Mouse (Mus musculus) c-Kit-positive CD71-positive TER-119-positive erythroid progenitor cells, embryonic 14.5 days (primary cell): Measurements from ENCODE around the gene Gm26897.

ENCODE experiments used
- DNase-seq: peaks from one replicate; pipeline ENCODE4 v3.0.0-alpha.2; 2013; ENCODE audit warnings: low spot score

The Gm26897 gene

DNA sequence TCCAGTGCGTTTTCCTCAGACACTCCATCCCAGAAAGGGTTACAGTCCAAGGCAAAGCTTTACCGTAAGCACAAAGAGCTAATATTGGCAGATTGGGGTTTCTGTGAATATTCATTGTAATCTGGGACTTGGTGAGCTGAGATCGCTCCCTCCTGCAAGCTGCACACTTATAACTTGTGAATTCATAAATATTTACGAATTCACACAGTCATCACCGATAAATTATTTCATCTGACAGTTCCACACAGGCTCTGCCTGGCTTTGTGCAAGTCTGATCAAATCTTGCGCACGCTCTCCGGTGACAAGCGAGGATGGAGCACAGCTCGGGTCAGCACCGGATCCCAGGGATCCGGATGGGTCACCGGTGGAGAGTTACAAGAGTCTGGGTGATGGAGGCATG is 16.4 kb downstream of the Gm26897 start:
- DNase-seq, result no peak

DNA sequence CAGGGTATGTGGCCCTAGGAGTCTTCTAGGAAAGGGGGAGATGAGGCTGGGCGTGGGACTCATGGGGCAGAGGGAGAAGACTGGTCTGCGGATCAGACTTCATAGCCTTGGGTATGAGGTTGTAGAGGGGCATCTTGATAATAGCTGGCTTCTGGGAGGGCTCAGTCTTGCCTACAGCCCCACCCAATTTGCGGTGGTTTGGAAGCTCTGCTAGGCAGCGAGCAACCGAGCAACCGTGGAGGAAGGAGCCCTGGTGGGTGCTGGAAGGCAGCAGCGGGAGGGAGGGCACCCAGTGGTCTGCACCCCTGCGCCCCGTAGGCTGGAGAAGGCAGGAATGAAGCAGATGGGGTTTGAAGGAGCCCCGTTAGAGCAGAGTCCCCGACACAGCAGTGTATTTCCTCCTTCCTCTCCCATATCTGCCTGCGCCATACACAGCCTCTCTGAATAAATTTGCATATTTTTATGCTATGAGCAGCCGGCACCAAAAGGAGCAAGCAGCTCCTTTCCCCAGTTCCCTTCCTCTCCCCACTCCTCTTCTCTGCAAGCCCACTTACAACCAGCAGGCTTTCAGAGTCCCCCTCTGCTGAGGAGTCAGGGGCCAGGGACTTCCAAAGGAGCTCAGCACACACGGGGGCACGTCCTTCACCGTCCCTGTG is 20.9 kb downstream of the Gm26897 start:
- DNase-seq, result no peak

DNA sequence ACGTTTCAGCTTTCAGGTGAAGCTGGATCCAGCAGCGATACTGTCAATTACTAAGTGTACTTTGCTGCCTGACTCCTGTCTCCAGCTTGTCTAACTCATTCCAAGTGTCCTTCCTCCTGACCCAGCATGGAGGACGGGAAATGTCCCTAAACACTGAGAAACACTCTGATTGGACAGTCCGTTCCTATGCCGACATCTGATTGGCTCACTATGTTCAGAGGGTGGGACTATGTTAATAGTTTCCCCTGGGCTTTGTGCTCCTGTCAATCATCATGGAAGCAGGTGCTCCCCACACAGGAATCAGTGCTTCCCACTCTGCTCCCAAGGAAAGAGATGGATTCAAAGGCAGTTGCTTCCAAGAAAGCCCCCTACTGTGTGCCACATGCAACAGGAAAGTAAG is 21.6 kb downstream of the Gm26897 start:
- DNase-seq, result no peak

DNA sequence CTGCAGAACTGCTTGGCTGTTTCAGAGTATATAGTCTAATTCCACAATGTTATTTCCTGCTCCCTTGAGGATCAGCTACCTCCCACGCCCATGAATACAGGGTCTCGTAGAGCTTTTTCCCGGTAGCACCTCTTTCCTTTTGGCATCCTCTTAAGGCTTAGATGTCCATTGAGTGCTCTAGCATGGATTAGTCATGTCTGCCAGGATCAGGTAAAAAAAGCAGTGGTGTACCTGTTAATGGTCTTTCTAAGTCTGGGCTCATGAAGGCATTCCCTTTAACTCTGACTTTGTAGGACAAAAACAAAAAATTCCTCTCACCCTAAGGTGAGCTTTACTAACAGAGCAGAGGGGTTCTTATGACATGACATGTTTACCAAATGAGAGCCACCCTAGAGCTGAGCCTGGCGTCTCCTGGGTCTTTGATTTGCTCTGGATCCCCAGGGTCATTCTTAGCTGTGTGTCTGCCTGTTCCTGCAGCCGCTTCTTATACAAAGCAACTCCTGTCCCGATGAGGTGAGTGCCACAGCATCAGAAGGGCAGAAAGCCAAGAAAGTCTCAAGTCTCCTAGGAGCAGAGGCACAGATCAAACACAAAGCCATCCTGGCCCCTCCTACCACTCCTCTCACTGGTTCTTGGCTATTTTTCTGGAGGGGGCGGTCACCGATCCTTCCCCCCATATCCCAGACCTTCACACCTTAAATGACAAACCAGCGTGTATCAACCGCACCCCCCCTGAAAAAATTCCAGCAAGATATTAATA is 27.2 kb downstream of the Gm26897 start:
- DNase-seq, result no peak

DNA sequence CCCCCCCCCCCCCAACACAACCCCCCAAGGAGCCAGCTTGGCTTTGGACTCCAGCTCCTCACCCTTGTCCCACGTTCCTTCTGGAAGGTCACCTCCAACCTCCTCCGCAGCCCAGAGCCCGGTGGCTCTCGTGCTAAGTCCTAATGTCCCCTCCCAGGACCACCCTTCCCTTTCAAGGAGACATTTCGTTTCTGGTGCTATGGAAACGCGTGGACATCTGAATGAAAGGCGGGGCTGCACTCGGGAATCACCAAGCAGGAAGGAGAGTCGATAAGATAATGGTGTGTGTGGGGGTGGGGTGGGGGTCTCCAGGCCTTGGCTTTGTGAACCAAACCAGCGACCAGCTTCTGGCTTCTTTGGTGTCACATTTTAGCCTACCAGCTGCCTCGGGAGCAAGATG is 27.9 kb downstream of the Gm26897 start:
- DNase-seq, result no peak

DNA sequence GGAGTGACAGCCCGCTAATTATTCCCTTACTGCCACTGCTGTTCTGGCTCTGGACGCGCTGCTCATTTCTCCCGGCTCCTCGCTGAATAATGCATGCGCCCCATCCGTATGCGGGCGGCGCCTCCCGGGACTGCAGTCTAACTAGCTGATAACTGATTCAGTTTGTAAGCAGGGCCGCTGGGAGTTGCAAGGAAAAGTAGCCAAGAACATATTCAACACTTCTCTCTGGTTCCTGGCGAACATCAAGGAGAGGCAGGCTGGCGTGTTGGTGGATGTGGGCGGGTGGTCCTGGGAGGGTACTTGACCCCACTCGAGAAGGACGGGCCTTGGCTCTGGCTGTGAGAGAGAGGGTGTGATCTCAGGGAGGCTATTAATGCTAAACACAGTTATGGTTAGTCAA is 28.4 kb downstream of the Gm26897 start:
- no peak for DNase-seq

DNA sequence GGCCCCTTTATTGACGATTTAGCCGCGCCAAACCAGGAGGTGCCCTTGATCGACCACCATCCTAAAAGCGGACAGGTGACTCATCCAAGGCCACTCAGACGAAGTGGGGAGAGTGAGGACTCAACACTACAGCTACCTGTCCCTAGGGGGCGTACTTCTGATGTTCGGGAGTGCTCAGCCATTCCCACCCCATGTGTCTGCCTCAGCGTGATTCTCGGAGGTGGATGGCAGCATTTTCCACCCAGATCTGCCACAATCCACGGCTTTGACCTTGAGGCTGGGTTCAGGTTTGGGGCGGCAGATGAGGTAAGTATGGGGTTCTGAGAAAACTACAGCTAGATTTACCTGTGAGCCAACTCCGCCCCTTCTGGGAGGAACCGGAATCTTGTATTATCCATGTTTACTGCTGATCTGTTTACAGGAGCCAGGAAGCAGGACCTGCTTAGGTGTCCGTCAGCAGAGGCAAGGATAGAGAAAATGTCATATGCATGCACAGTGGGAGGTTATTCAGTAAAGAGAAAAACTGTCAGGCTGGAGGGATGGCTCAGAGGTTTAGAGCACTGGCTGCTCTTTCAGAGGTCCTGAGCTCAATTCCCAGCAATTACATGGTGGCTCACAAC is 32.1 kb downstream of the Gm26897 start:
- DNase-seq, result no peak

DNA sequence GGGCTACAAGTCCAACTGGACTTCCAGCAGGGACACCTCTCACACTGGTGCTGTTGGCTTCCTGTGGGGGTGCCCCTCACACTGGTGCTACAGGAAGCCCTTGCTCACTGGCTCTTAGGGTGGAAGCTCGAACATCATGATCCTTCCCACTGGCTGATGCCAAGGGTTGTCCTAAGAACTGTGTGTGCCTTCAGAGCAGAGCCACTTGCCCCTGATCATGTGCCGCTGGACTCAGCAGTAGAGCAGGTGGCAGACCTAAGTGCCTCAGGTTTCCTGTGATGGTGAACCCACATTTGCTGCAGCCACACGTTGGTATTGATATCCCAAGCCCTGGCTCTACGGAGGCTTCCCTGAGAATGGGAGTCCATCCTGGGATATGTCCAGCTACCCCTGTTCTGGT is 33.0 kb downstream of the Gm26897 start:
- DNase-seq, result no peak

DNA sequence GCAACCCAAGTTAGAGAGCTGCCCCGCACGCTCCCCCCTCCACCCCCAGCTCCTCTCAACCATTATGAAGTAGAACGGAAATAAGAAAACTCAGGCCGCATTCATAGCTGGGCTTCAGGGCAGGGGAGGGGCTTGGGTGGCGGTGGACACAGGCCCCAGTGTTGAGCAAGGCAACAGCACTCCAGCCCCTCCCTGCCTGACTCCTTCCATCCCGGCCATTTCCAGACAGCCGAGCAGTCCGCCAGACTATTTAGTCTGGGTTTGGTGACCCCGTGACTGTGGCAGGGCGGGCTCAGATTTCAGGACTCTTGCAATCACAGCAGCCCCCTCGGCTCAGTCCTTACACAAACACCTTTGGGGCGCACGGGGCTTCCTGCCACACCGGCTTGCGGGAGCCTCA is 36.5 kb downstream of the Gm26897 start:
- DNase-seq, result no peak

DNA sequence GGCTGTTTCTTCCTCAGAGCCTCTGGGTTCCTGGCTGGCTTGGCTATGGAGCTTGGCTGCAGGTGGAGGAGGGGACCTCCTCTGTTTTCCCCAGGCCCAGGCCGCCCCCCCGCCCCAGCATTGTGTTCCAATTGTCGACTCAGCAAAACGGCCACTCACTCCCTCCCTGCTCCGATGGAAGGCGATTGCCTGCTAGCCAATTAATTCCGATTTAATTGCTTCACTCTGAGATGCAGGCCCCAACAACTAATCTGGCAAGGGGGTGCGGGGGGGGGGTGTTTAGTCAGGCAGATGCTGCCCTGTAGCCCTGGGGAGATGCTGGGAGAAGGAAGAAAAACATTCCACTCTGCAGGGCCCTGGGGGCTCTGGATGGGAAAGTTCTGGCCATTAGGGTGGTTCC is 38.4 kb downstream of the Gm26897 start:
- DNase-seq, result no peak

DNA sequence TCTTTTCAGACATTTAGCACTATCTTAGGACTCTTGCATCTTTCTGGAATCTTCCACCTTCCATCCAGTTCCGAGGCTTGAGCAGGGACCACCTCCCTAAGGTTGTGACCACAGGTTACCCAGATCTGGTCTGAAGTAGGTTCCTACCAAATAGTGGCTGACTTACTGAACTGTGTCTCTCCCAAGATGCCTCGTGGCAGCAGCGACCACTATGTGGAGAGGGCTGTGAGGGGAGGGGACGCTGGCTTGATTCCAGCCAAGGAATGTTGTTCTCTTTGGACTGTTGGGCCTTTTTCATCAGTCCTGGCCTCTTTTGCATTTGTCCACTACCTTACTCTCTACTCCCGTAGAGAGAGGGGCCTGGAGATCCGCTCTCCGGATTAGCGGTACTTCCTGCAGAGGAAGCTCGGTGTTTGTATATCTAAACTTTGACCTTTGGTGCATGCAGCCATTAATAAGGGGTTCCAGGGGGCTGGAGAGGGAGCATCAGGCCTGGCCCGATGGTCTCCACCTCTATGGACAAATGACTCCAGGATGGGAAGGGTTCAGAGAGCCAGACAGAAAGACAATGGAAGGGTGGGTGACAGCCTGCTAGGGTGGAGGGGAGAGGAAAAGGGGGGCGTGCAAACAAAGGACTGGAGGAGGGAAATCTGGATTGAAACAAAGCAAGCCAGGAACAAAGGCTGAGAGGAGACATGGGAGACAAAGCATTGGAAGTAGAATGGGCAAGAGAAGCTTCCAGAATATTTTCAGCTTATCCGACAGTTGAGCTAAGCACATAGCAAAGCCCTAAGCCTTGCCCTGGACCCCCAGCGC is 39.1 kb downstream of the Gm26897 start:
- no peak for DNase-seq

DNA sequence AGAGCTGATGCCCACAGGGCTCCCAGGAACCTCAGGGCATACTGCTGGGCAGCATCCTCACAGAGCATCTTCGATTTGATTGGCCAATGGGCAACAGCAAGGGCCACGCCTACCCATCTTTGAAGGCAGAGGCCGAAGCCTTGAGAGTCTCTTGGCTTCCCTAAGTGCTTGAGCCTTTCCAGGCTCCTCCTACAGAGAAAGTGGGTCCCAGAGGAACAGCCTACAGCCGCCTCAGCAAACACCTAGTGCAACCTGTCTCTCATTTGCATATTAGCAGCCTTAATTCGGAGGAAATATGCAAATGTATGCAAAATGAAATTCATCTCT is 39.6 kb downstream of the Gm26897 start:
- no peak for DNase-seq

DNA sequence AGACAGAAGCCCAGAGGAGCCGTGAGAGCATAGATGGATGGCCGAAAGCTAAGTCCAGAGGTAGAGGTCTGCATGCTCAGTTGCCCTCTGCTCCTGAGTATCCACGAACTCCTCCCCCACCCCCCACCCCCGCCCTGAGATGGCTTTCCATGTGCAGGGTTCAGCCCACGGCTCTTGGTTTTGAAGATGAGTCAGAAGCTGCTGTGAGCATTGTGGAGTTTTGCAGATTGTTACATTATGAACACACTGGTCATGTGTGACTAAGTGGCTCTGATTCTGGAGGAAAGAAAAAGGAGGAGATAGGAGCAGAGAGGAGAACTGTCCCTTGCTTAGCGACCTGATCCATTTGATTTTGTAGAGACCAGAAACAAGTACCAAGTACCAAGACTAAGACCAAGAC is 42.5 kb downstream of the Gm26897 start:
- DNase-seq, result no peak

DNA sequence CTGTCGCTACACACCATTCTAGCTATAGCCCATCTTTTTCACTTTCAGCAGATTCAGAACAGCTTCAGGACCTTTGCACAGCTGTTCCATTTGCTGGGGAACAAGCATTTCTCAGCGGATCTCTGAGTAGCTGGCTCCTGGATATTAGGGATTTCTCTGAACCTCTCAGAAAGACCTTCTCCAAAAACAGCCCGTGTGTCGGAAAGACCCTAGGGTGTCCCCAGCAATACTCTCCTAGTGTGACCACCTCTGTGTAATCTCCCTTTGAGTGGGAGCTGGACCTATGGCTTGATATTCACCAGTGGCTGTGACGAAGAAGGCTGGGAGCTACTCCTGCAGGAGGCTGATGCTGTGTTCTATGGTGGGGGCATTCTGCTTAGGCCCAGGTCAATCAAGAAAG is 44.4 kb downstream of the Gm26897 start:
- DNase-seq, result no peak

DNA sequence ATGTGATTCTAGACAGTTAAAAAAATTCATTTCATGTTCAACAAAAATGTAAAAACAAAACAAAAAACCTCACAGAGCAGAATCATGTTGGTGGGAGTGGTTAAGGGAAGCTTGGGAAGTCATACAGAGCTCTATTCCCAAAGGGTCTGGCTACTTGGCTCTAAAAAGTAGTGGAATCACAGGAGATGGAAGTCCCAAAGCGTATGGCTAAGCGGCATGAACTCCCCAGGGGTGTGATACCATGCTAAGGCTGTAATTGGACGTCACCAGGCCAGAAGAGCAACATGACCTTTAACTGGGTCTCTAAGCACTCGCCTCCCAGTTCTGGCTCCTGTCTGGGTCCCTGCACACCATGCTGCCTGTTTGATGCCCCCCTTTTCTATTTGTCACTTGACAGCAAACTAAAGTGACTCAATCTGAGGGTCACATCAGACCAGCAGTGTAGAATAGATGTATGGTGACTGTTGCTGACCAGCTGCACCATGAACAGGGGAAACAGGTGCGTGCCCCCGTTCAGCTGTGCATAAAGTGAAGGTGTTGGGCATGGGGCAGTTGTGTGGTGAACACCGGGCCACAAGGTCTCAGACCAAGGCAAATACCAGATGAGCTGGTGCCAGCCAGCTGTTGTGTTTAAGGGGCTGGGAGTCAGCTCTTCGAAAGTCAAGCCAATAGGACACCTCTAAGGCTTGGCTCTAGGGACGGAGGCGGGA is 46.2 kb downstream of the Gm26897 start:
- no peak for DNase-seq
